Mouse (Mus musculus): ENCODE measurements at regions not wholly inside any gene's neighbourhood (a gene's known extent, or its start where the extent isn't known, plus 50 kb on each side); places are given as distances from the start of the nearest gene placed in this dataset.
"Not testable (repeated sequence)": the region's sequence is repeated elsewhere in the genome, so short reads cannot be mapped to it uniquely, and the experiment has no call there.

DNA sequence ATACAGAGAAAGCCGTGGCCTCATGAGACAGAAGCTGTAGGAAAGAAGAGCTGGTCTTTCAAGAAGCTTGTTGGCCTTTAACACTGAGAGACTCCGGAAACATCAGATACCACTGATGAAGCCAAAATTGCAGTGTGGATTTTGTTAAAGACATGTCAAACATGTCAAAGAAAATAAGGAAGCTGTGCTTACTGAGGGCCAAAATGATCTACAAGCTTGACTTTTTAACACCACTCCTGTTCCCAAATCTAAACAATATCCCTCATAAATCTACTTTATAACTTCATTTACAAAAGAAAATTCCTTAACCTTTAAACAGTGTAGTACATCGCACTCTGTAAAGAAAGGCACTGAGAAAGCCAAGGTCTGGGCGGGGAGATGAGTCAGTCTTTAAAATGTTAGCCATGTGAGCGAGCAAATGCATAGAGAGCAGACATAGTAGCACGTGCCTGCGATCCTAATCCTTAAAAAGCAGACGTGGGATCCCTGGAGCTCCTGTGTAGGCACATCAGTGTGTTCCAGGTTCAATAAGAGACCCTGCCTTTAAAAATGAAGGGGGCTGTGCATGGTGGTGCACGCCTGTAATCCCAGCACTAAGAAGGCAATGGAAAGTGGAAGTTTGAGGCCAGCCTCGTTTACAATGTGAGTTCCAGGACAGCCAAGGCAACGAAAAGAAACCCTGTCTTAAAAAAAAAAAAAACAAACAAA, 125.1 kb upstream of the Trim24 start:
- peaks cover 6% of the 10 kb centered on the region for H3K4me1 ChIP-seq (ENCODE audit: control insufficient read depth, insufficient read depth, low read length)
- H3K36me3 ChIP-seq (ENCODE audit: control insufficient read depth, insufficient read depth, low read length): no peaks in the 10 kb centered on the region
- WGBS: 93% methylated on average over 11 of the region's 11 CpGs
- TF ChIP-seq POLR2A (IDR thresholded peaks at IDR 0.05; ENCODE audit: extremely low read depth, insufficient read depth, low read length) (no peak), CTCF (IDR thresholded peaks at IDR 0.05; ENCODE audit: low read depth, low read length) (no peak)
- DNase-seq (ENCODE audit: extremely low read depth, low read depth, low spot score): no peak
- no peak overlapping the region for H3K9ac ChIP-seq (ENCODE audit: low read depth, low read length)
- no peak overlapping the region for H3K27ac ChIP-seq (replicated peaks; ENCODE audit: insufficient read depth, low read depth, low read length)
- H3K27me3 ChIP-seq (ENCODE audit: control insufficient read depth, insufficient read depth, low read length): no peaks in the 10 kb centered on the region; the same call in 1 of the 2 replicates
- H3K79me2 ChIP-seq (ENCODE audit: control insufficient read depth, insufficient read depth, low read length): no peaks in the 10 kb centered on the region
- H3K4me3 ChIP-seq (ENCODE audit: insufficient read depth, low read depth, low read length): no peak overlapping the region

DNA sequence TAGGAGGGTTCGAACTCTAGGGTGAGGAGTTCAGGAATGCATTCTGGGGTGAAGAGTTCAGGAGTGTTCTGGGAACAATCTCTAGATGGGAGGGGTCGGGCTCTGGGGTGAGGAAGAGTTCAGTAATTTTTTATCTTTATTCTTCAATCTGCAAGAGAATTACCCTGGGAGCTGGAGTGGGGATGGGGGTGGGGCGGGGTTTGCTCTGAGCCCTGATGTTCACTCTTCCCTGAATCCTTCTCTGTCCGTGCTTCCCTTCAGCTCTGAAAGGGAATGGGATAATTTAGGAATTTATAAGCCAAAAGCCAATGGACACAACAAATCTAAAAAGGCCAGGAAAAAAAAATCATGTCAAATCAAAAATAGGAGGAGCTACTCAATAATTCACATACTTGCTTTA, 122.8 kb upstream of the Trim24 start:
- not testable (repeated sequence) for H3K9ac ChIP-seq (ENCODE audit: low read depth, low read length); H3K36me3 ChIP-seq (ENCODE audit: control insufficient read depth, insufficient read depth, low read length); H3K27ac ChIP-seq (replicated peaks; ENCODE audit: insufficient read depth, low read depth, low read length); H3K27me3 ChIP-seq (ENCODE audit: control insufficient read depth, insufficient read depth, low read length); H3K4me1 ChIP-seq (ENCODE audit: control insufficient read depth, insufficient read depth, low read length); H3K4me3 ChIP-seq (ENCODE audit: insufficient read depth, low read depth, low read length); H3K79me2 ChIP-seq (ENCODE audit: control insufficient read depth, insufficient read depth, low read length)
- DNase-seq (ENCODE audit: extremely low read depth, low read depth, low spot score): peak; percentile 47
- WGBS: 28% methylated on average over 4 of the region's 4 CpGs

GRCm38 (mm10) chr6:37748296-37748980, 122.2 kb upstream of the Trim24 start:
- Histone ChIP-seq H3K27me3 (ENCODE audit: control insufficient read depth, insufficient read depth, low read length) (no peaks in the 10 kb centered on the region; the same call in 1 of the 2 replicates), H3K27ac (replicated peaks; ENCODE audit: insufficient read depth, low read depth, low read length) (no peak overlapping the region), H3K4me3 (ENCODE audit: insufficient read depth, low read depth, low read length) (no peak overlapping the region), H3K79me2 (ENCODE audit: control insufficient read depth, insufficient read depth, low read length) (no peaks in the 10 kb centered on the region), H3K36me3 (ENCODE audit: control insufficient read depth, insufficient read depth, low read length) (no peaks in the 10 kb centered on the region), H3K9ac (ENCODE audit: low read depth, low read length) (no peak overlapping the region), H3K4me1 (ENCODE audit: control insufficient read depth, insufficient read depth, low read length) (peaks cover 6% of the 10 kb centered on the region)
- DNase-seq (ENCODE audit: extremely low read depth, low read depth, low spot score): no peak
- TF ChIP-seq POLR2A (IDR thresholded peaks at IDR 0.05; ENCODE audit: extremely low read depth, insufficient read depth, low read length) (no peak), CTCF (IDR thresholded peaks at IDR 0.05; ENCODE audit: low read depth, low read length) (no peak)
- 76% methylated on average over 8 of the region's 8 CpGs for WGBS

GRCm38 (mm10) chr6:37749016-37749415, 121.6 kb upstream of the Trim24 start:
- no peak for TF ChIP-seq CTCF (IDR thresholded peaks at IDR 0.05; ENCODE audit: low read depth, low read length)
- no peak for TF ChIP-seq POLR2A (IDR thresholded peaks at IDR 0.05; ENCODE audit: extremely low read depth, insufficient read depth, low read length)
- Histone ChIP-seq H3K36me3 (ENCODE audit: control insufficient read depth, insufficient read depth, low read length) (no peaks in the 10 kb centered on the region), H3K4me1 (ENCODE audit: control insufficient read depth, insufficient read depth, low read length) (peaks cover 6% of the 10 kb centered on the region), H3K79me2 (ENCODE audit: control insufficient read depth, insufficient read depth, low read length) (no peaks in the 10 kb centered on the region), H3K27ac (replicated peaks; ENCODE audit: insufficient read depth, low read depth, low read length) (no peak overlapping the region), H3K27me3 (ENCODE audit: control insufficient read depth, insufficient read depth, low read length) (no peaks in the 10 kb centered on the region; the same call in 1 of the 2 replicates), H3K4me3 (ENCODE audit: insufficient read depth, low read depth, low read length) (no peak overlapping the region), H3K9ac (ENCODE audit: low read depth, low read length) (no peak overlapping the region)
- WGBS: 86% methylated on average over 5 of the region's 5 CpGs
- DNase-seq (ENCODE audit: extremely low read depth, low read depth, low spot score): no peak

GRCm38 (mm10) chr6:37750271-37750670, 120.3 kb upstream of the Trim24 start:
- H3K4me3 ChIP-seq (ENCODE audit: insufficient read depth, low read depth, low read length): no peak overlapping the region
- no peak for TF ChIP-seq POLR2A (IDR thresholded peaks at IDR 0.05; ENCODE audit: extremely low read depth, insufficient read depth, low read length)
- DNase-seq (ENCODE audit: extremely low read depth, low read depth, low spot score): peak; percentile 92
- no peaks in the 10 kb centered on the region; the same call in 1 of the 2 replicates for H3K27me3 ChIP-seq (ENCODE audit: control insufficient read depth, insufficient read depth, low read length)
- peak overlapping the region; percentile 10; the same call in 1 of the 2 replicates for H3K27ac ChIP-seq (replicated peaks; ENCODE audit: insufficient read depth, low read depth, low read length)
- H3K36me3 ChIP-seq (ENCODE audit: control insufficient read depth, insufficient read depth, low read length): no peaks in the 10 kb centered on the region
- H3K79me2 ChIP-seq (ENCODE audit: control insufficient read depth, insufficient read depth, low read length): no peaks in the 10 kb centered on the region
- WGBS: 51% methylated on average over 3 of the region's 3 CpGs
- H3K4me1 ChIP-seq (ENCODE audit: control insufficient read depth, insufficient read depth, low read length): peaks cover 6% of the 10 kb centered on the region
- H3K9ac ChIP-seq (ENCODE audit: low read depth, low read length): no peak overlapping the region

DNA sequence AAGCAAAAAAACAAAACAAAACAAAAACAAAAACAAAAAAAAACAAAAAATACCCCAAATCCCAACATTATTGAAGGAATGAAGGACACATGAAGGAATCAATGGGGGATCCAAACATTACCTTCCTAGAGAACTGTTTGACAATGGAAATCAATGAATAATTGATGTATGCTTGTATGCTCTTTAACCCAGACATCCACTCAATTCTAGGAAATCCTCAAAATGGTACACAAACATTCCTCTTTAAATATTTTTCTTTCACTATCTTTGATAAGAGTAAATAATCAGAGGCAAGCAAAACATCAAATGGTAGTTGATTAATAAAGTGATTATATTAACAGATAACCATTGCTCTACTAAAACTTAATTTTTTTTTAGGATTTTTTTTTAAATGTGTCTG, 118.9 kb upstream of the Trim24 start:
- Histone ChIP-seq H3K79me2 (ENCODE audit: control insufficient read depth, insufficient read depth, low read length) (no peaks in the 10 kb centered on the region), H3K27me3 (ENCODE audit: control insufficient read depth, insufficient read depth, low read length) (no peaks in the 10 kb centered on the region)

DNA sequence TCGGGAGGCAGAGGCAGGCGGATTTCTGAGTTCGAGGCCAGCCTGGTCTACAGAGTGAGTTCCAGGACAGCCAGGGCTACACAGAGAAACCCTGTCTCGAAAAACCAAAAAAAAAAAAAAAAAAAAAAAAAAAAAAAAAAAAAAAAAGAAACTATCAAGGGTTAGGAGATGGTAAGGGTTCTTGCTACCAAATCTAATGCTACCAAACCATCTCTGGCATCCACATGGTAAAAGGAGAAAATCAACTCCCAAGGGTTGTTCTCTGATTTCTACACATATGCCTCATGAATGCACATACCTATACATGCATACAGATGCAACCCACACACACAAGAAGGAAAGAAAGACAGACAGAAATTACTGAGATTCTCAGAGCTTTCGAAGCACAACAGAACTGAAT, 109.6 kb upstream of the Trim24 start:
- H3K27ac ChIP-seq (replicated peaks; ENCODE audit: insufficient read depth, low read depth, low read length); H3K4me1 ChIP-seq (ENCODE audit: control insufficient read depth, insufficient read depth, low read length); H3K27me3 ChIP-seq (ENCODE audit: control insufficient read depth, insufficient read depth, low read length); H3K36me3 ChIP-seq (ENCODE audit: control insufficient read depth, insufficient read depth, low read length); DNase-seq (ENCODE audit: extremely low read depth, low read depth, low spot score); H3K79me2 ChIP-seq (ENCODE audit: control insufficient read depth, insufficient read depth, low read length); H3K4me3 ChIP-seq (ENCODE audit: insufficient read depth, low read depth, low read length); H3K9ac ChIP-seq (ENCODE audit: low read depth, low read length): not testable (repeated sequence)
- WGBS: 97% methylated on average over 4 of the region's 5 CpGs

More for the DNA sequence above, 118.9 kb upstream of the Trim24 start:
- H3K4me3 ChIP-seq (ENCODE audit: insufficient read depth, low read depth, low read length): no peak overlapping the region
- no peak overlapping the region for H3K9ac ChIP-seq (ENCODE audit: low read depth, low read length)
- H3K4me1 ChIP-seq (ENCODE audit: control insufficient read depth, insufficient read depth, low read length): peaks cover 6% of the 10 kb centered on the region
- no peak for TF ChIP-seq POLR2A (IDR thresholded peaks at IDR 0.05; ENCODE audit: extremely low read depth, insufficient read depth, low read length)
- no peak for TF ChIP-seq CTCF (IDR thresholded peaks at IDR 0.05; ENCODE audit: low read depth, low read length)
- H3K36me3 ChIP-seq (ENCODE audit: control insufficient read depth, insufficient read depth, low read length): no peaks in the 10 kb centered on the region
- DNase-seq (ENCODE audit: extremely low read depth, low read depth, low spot score): peak; percentile 96
- H3K27ac ChIP-seq (replicated peaks; ENCODE audit: insufficient read depth, low read depth, low read length): no peak overlapping the region

Data from liver, adult 2 months (tissue).